Mouse (Mus musculus) hindbrain, postnatal 0 days (tissue): ENCODE results near the gene Rtn4rl2. TPM values are rescaled to one million over a fixed set of nuclear protein-coding genes. Genes with fewer than 3 reads are reported as not detected.

ENCODE experiments used
- ATAC-seq: fragments of 200-750 bp; cut with Nextera tagmentation; 2 replicates; pipeline ENCODE4 v1.8.0; 2017; ENCODE audit warnings: mild to moderate bottlenecking, moderate TSS enrichment, moderate library complexity
- DNase-seq: peaks from one replicate; pipeline ENCODE4 v3.0.0-alpha.2; 2015; ENCODE audit warnings: low spot score
- H3K27ac ChIP-seq: fragments of 300-500 bp; sonication (generic); 2 replicates; pipeline ENCODE4 v1.5.1; 2014; ENCODE audit warnings: mild to moderate bottlenecking
- H3K27me3 ChIP-seq: fragments of 300-500 bp; sonication (generic); 2 replicates; pipeline ENCODE4 v1.6.1; 2014; ENCODE audit warnings: low read length, mixed read lengths; ENCODE audit not compliant: insufficient read depth
- H3K36me3 ChIP-seq: fragments of 300-500 bp; sonication (generic); 2 replicates; pipeline ENCODE4 v1.6.1; 2014; ENCODE audit warnings: low read length, mixed read lengths; ENCODE audit not compliant: insufficient read depth
- H3K4me1 ChIP-seq: fragments of 300-500 bp; sonication (generic); 2 replicates; pipeline ENCODE4 v1.6.1; 2014; ENCODE audit warnings: antibody characterized with exemption, low read length, mixed read lengths; ENCODE audit not compliant: insufficient read depth
- H3K4me2 ChIP-seq: fragments of 300-500 bp; sonication (generic); 2 replicates; pipeline ENCODE4 v1.6.1; 2014; ENCODE audit warnings: low read depth, mild to moderate bottlenecking, low read length, moderate library complexity, mixed read lengths
- H3K4me3 ChIP-seq: fragments of 300-500 bp; sonication (generic); 2 replicates; pipeline ENCODE4 v1.5.1; 2014; ENCODE audit warnings: low read length
- H3K9ac ChIP-seq: fragments of 300-500 bp; sonication (generic); replicated peaks from 2 replicates; pipeline ENCODE4 v1.6.1; 2014; ENCODE audit warnings: mild to moderate bottlenecking, low read length, moderate library complexity, mixed read lengths
- H3K9me3 ChIP-seq: fragments of 300-500 bp; sonication (generic); 2 replicates; pipeline ENCODE4 v1.6.1; 2016; ENCODE audit warnings: low read length, mixed read lengths
- CTCF ChIP-seq: IDR thresholded peaks from 2 replicates; pipeline ENCODE4 v1.5.1; 2016; ENCODE audit warnings: antibody characterized with exemption, control low read depth, low read depth
- WGBS: fragments of 180-500 bp; shearing (Covaris S2); extraction: QIAGEN DNeasy Blood & Tissue Kit; methylation state at CpG from one replicate; pipeline ENCODE4 v1.1.7; 2014; 5-methylcytosine and 5-hydroxymethylcytosine counted together
- polyA plus RNA-seq: library from polyadenylated mRNA; unstranded; fragments of >200 nt; fragmentation: Nextera tagmentation; extraction: Ambion mirVana; gene quantifications from 2 replicates; pipeline ENCODE4 v1.2.1, GENCODE M21; 2015
- total RNA-seq: library from RNA; depleted of rRNA; stranded (reverse); fragments of >200 nt; gene quantifications from 2 replicates; pipeline ENCODE4 v1.2.3, GENCODE M21; 2014

Rtn4rl2 gene
- total and polyA plus RNA-seq, 2 experiments from 2014 or later: 4.3 to 10.1 TPM

- TF ChIP-seq CTCF: no peak
- Histone ChIP-seq H3K27ac (no peak overlapping the region), H3K27me3 (peaks cover 14% of the 10 kb centered on the region), H3K4me3 (no peak overlapping the region), H3K9ac (no peak overlapping the region), H3K4me1 (peaks cover 11% of the 10 kb centered on the region), H3K4me2 (no peak overlapping the region), H3K36me3 (no peaks in the 10 kb centered on the region), H3K9me3 (no peaks in the 10 kb centered on the region)
- no peak for DNase-seq
- WGBS: 89% methylated on average over 3 of the region's 3 CpGs
- ATAC-seq: no peak
Observed at GRCm38 (mm10) chr2:84862231-84862630, 24.3 kb downstream of the Rtn4rl2 start.

GRCm38 (mm10) chr2:84861430-84861829, 25.1 kb downstream of the Rtn4rl2 start:
- Histone ChIP-seq H3K27me3 (peaks cover 6% of the 10 kb centered on the region), H3K4me1 (peaks cover 9% of the 10 kb centered on the region), H3K4me2 (no peak overlapping the region), H3K9me3 (no peaks in the 10 kb centered on the region), H3K9ac (no peak overlapping the region), H3K4me3 (no peak overlapping the region), H3K27ac (no peak overlapping the region), H3K36me3 (no peaks in the 10 kb centered on the region)
- TF ChIP-seq CTCF: no peak
- DNase-seq (no peak), ATAC-seq (no peak)
- WGBS: 82% methylated on average over 3 of the region's 3 CpGs

GRCm38 (mm10) chr2:84859991-84860780, 26.3 kb downstream of the Rtn4rl2 start:
- WGBS: 72% methylated on average over 7 of the region's 7 CpGs
- Histone ChIP-seq H3K9ac (no peak overlapping the region), H3K4me1 (no peaks in the 10 kb centered on the region), H3K4me2 (no peak overlapping the region), H3K36me3 (no peaks in the 10 kb centered on the region), H3K9me3 (no peaks in the 10 kb centered on the region), H3K27ac (no peak overlapping the region), H3K4me3 (no peak overlapping the region), H3K27me3 (no peaks in the 10 kb centered on the region)
- TF ChIP-seq CTCF: no peak
- ATAC-seq: peak; percentile 64; the same call in 1 of the 2 replicates
- peak; percentile 30 for DNase-seq

GRCm38 (mm10) chr2:84858551-84858950, 28.0 kb downstream of the Rtn4rl2 start:
- no peaks in the 10 kb centered on the region for H3K27me3 ChIP-seq
- H3K27ac ChIP-seq: no peak overlapping the region
- H3K4me1 ChIP-seq: no peaks in the 10 kb centered on the region
- no peaks in the 10 kb centered on the region for H3K9me3 ChIP-seq
- no peak for TF ChIP-seq CTCF
- no peak overlapping the region for H3K4me3 ChIP-seq
- ATAC-seq (no peak), DNase-seq (no peak)
- WGBS: 76% methylated on average over 1 of the region's 1 CpGs
- no peak overlapping the region for H3K4me2 ChIP-seq
- no peak overlapping the region for H3K9ac ChIP-seq
- no peaks in the 10 kb centered on the region for H3K36me3 ChIP-seq

- no peaks in the 10 kb centered on the region for H3K36me3 ChIP-seq
- ATAC-seq (peak; percentile 69), DNase-seq (peak; percentile 76)
- H3K4me3 ChIP-seq: no peak overlapping the region
- no peaks in the 10 kb centered on the region for H3K4me1 ChIP-seq
- H3K9ac ChIP-seq: no peak overlapping the region
- H3K27ac ChIP-seq: no peak overlapping the region
- no peak overlapping the region for H3K4me2 ChIP-seq
- no peaks in the 10 kb centered on the region for H3K27me3 ChIP-seq
- no peaks in the 10 kb centered on the region for H3K9me3 ChIP-seq
- 46% methylated on average over 2 of the region's 2 CpGs for WGBS
- TF ChIP-seq CTCF: peak; percentile 82
Observed at GRCm38 (mm10) chr2:84855732-84856131, 30.8 kb downstream of the Rtn4rl2 start.

- ATAC-seq: peak; percentile 72; the same call in 1 of the 2 replicates
- WGBS: 34% methylated on average over 23 of the region's 23 CpGs
Observed at GRCm38 (mm10) chr2:84851130-84852040, 35.1 kb downstream of the Rtn4rl2 start.

More at GRCm38 (mm10) chr2:84851130-84852040, 35.1 kb downstream of the Rtn4rl2 start:
- H3K4me2 ChIP-seq: 0 out of 2 replicates have a peak overlapping the region, but pooled peaks have one; percentile 23
- no peak overlapping the region for H3K4me3 ChIP-seq
- no peaks in the 10 kb centered on the region for H3K9me3 ChIP-seq
- H3K4me1 ChIP-seq: no peaks in the 10 kb centered on the region
- H3K9ac ChIP-seq: no peak overlapping the region
- no peak overlapping the region for H3K27ac ChIP-seq
- H3K27me3 ChIP-seq: no peaks in the 10 kb centered on the region
- no peak for TF ChIP-seq CTCF
- no peak for DNase-seq
- H3K36me3 ChIP-seq: no peaks in the 10 kb centered on the region
